Mouse (Mus musculus): Measurements from ENCODE around the gene Klhl20.

Klhl20 gene

DNA sequence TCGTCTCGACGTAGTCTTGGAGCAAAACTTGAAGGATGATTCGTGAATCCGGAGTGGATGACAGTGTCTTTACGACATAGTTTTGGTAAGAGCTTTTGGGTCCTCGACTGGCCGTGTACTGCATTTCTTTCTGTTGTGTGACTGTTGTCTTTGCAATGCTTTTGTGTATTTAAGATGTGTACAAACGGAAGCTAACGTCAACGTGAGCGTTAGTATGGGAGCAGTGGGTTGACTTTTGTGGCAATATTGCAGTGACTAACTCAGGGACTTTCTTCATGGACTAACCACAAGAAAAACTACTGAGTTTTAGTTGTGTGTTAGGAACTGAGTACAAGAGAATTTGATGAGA, 60.1 kb downstream of the Klhl20 start:
- DNase-seq (ENCODE audit: low spot score in 2 of 2), result no peak

DNA sequence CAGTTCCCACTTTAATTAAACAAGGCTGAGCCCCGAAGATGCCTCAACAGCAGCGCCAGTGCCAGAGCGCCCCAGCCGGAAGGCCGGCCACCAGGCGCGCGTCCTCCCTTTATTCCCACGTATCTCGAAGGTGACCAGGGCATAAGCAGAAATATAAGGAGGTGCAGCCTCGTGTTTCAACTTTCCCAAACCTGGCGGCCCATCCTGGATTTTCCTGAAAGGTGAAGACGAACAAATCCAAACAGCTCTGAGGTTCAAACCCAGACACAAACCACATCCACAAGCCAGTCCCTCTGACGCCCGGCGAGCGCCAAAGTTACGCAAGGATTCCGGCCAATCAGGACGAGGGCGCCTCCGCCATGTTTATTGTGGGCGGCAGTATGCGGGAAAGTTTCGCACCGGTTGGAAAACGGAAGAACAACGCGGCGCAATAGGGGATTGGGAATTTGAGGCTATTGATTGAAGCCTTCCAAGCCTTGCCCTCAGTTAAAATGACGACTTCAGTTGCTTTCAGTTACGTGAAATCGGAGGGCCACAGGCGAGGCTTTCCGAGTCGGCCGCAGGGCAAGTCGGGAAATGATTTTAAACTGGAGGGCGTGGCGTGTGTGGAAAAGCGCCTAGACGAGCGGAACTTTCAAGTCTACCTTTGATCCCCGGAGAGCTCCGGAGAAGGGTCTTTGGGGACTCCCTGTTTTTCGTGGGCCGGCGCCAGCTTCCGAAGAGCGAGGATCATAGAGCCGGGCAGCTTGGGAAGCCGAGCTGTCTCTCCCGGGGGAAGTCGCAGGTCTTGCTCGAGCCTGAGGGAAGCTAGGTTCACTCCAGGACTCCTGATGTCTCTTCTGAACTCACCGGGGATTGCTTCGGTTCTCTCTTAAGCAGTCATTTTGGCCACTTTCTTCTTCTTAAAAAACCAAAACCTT, 60.7 kb downstream of the Klhl20 start, which contains the start of the genes Dars2 and Cenpl:
Gene Dars2, minus strand, starts transcription at position 307 of the 920 bp plus-strand sequence.
Gene Cenpl, plus strand, starts transcription at position 362 of the 920 bp plus-strand sequence.
- peak; percentile 96 to 98 for DNase-seq (ENCODE audit: low spot score in 2 of 2)

DNA sequence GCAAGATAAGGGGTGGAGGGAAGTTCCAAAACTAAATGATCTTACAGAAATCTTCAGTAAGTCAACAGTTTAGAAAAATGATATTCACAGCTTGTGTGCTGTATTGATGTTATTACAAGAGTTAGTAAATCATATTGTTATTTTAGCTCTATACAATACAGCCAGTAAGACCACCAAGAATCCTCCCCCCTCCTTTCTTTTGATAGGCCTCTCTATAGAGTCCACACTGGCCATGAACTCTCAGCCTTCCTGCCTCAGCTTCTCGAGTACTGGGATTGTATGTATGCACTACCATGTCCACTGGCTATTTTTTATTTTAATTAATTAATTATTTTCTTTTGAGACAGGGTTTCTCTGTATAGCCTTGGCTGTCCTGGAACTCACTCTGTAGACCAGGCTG, 68.0 kb downstream of the Klhl20 start:
- DNase-seq (ENCODE audit: low spot score in 2 of 2), result no peak

DNA sequence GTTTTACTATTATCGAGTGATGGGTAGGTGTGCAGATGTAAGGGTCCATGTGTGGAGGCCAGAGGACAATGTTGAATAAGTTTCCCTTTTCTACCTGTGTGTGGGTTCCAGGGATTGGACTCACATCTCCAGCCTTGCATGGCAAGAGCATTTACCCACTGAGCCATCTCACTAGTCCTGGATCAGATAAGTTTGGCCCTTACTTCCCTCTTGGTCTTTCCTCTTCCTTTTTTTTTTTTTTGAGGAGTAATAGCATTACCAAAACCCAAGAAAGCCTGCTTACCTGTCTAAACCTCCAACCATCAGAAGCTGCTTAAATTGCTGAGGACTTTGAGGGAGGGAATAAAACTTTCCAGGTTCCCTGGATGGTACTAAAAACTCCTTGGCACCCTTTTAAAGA, 74.1 kb downstream of the Klhl20 start:
- no peak for DNase-seq (ENCODE audit: low spot score in 2 of 2)

- no peak for DNase-seq (ENCODE audit: low spot score in 2 of 2)
Observed at GRCm38 (mm10) chr1:161046972-161047371, 84.3 kb downstream of the Klhl20 start.

DNA sequence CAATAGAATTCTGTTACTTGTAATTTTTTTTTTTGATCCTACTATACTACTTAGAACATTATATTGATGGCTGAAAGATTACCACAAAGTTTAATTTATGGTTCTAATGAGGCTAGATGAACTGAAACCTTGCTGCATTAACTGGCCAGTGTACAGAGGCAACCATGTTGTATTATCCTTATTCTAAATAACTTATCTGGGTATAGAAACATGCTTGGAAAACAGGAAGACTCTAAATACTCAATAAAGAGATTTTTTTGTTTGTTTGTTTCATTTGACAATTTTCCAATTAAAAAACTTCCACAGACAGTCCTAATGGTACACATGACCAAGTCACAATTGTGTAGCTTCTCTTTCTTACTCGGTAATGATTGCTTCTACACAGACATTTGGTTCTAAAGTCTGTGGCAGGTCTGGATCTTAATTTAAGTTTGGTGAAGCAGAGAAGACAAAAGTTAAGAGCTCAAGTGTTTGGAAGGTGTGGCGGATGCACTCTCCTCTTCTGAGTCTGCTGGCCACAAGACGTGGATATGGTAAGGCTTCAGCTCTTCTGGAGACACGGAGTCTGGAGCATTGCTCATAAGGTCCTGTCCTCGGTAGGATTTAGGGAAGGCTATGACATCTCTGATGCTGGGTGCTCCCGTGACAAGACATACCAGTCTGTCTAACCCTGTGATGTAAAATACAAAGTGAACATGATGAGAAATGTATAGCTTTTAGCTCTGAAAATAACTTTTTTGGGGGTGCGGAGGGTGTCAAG, 89.9 kb downstream of the Klhl20 start:
- DNase-seq (ENCODE audit: low spot score in 2 of 2), result no peak

DNA sequence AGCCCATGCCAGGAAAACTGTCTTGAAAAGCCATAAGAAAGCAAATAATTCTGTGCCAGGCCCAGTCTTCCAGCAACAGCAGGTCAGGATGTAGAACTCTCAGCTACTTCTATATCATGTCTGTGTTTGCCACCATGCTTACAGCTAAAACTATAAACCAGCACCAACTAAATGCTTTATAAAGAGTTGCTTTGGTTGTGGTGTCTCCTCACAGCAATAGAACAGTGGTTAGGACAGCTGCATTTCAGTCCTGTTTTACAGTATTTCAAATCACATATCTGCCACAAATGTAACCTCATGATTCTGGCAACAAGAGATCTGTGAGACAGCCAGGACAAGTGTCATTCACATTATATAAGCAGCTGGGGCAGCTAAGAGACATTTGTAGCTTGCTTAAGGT, 90.5 kb downstream of the Klhl20 start:
- no peak for DNase-seq (ENCODE audit: low spot score in 2 of 2)

DNA sequence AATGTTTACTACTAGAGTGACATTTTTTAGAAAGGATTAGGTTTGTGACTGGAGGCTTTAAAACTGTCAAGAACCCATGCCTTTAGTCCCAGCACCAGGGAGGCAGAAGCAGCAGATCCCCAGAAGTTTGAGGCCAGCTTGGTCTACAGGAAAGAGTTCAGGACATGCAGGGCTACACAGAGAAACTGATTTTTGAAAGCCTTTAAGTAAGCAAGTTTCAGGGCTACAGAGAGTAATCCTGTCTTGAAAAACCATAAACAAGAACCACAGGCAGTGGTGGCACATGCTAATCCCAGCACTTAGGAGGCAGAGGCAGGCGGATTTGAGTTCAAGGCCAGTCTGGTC, 90.9 kb downstream of the Klhl20 start:
- no peak for DNase-seq (ENCODE audit: low spot score in 2 of 2)

- peak in 1 of 2 experiments; percentile 17 for DNase-seq (ENCODE audit: low spot score in 2 of 2)
Observed at GRCm38 (mm10) chr1:161039741-161040425, 91.4 kb downstream of the Klhl20 start.

DNA sequence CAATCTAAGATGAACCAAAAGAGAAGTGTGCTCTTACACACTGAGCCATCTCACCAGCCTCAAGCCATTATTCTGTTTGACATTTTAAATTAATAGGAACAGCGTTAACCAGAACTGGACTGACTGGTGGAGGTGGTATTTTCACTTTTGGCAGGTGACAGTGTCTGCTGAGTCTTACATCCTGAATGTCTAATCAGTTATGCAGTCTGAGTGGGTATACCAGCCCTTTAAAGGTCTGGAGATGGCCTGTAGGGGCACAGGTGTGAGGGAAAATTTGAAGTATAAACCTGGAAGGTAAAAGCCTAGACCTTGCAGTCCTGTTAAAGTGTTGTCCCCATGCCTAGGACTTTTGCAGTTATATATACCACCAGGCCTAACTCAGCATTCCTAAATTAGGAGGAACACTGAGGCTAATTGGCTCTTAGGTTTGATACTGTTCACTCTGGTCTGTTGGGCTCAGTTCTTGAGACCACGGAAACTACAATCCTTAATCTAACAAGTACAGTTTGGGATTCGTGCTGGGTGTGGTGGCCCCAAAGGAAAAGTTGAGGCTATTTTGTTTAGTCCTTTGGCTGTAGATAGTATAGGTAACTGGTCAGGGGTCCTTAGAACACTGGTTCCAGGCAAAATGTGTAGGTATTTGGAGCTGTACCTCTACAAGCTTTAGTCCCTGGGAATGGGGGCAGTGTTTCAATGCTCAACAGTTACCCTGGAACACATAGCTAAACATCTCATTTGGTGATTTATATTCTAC, 92.2 kb downstream of the Klhl20 start:
- DNase-seq (ENCODE audit: low spot score in 2 of 2), result no peak
